16 mouse cellular contexts compared by ENCODE assay signal in the genomic region with DNA sequence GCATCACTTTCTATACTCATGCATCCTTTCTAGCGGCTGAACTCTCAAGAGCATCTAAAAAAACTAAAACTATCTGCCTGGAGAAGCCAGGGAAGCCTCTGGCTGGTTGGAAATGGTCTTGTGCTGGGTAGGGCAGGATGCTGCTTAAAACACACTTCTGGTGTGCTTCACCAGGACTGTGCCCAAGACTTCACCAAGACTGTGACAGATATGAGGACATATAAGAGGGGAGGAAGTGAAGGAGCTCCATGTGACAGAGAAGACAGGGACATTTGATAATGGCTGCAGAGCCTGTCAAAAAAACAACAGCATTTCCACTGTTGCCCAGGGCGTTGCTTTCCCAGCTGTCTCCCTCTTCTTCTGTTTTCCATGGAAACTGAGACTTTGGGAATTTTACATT.
"Had no signal": no experiment of that assay in that cellular context is flagged by ENCODE, and none has a peak within 500 bp of the region (broad histone marks: within the 10 kb centered on the region; RNA-seq: fewer than 3 reads in every experiment).

No protein-coding gene starts in this region.

- H3K27ac ChIP-seq: kidney, postnatal 0 days; limb, embryonic 13.5 days; liver, embryonic 14.5 days; midbrain, embryonic 12.5 days; stomach, postnatal 0 days had no signal

- H3K9me3 ChIP-seq: limb, embryonic 13.5 days; midbrain, embryonic 12.5 days; neural tube, embryonic 15.5 days had no signal

- H3K4me3 ChIP-seq: layer of hippocampus, adult 2 months; limb, embryonic 13.5 days; midbrain, embryonic 12.5 days; myocyte; neural tube, embryonic 15.5 days had no signal

- H3K27me3 ChIP-seq: limb, embryonic 13.5 days; midbrain, embryonic 12.5 days; neural tube, embryonic 15.5 days had no signal

- DNase-seq: kidney, adult 11 months; kidney, adult 9 months; kidney, postnatal 4 days; left cerebral cortex, postnatal 4 days; lung, adult 18-20 months; right cerebral cortex, adult 18-20 months; right cerebral cortex, postnatal 25 days; thymus, postnatal 4 days had no signal

- H3K4me1 ChIP-seq: limb, embryonic 13.5 days; neural tube, embryonic 15.5 days had no signal

- H3K9ac ChIP-seq: limb, embryonic 13.5 days; liver, embryonic 14.5 days; midbrain, embryonic 12.5 days; neural tube, embryonic 15.5 days had no signal

- H3K4me2 ChIP-seq: limb, embryonic 13.5 days; midbrain, embryonic 12.5 days; neural tube, embryonic 15.5 days had no signal

- H3K36me3 ChIP-seq: limb, embryonic 13.5 days; midbrain, embryonic 12.5 days; neural tube, embryonic 15.5 days had no signal
